In the genomic region with DNA sequence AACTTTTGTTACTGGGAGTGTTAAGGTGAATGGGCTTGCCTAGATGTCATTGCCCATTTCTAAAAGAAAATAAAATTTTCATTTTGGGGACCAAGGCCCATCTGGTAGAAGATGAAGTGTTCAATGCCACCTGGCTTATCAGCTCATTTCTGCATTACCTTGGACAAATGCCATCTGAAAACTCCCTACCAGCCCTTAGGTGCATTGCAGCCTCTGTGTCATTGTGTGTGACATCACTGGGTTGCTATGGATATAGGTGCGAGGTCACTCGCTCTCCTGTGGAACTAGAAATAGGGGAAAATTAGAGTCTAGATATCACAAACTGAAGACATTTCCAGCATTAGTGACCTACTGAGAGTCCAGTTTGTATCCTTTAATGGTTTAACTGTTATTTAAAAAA, we compare ENCODE assay signal across 9 mouse cellular contexts. TPM values are rescaled to one million over a fixed set of nuclear protein-coding genes. Genes with fewer than 3 reads are reported as not detected.
DNase-seq lines count a peak whose midpoint lies in the region; ATAC-seq and TF ChIP-seq lines count a peak whose summit lies in the region.
"Had no signal": no experiment of that assay in that cellular context is flagged by ENCODE, and none has a peak within 500 bp of the region (broad histone marks: within the 10 kb centered on the region; RNA-seq: fewer than 3 reads in every experiment).

No protein-coding gene starts in this region.

- H3K27me3 ChIP-seq in E14TG2a.4 (ENCODE audit: insufficient read depth, low read length), result no peaks in the 10 kb centered on the region
- H3K27me3 ChIP-seq in forebrain, embryonic 16.5 days (replicated peaks; ENCODE audit: control insufficient read depth, insufficient read depth, low read length), result no peaks in the 10 kb centered on the region
- H3K27me3 ChIP-seq in midbrain, embryonic 11.5 days (ENCODE audit: control insufficient read depth, insufficient read depth, low read length), result no peaks in the 10 kb centered on the region

- peaks cover 57% of the 10 kb centered on the region for H3K36me3 ChIP-seq in E14TG2a.4 (ENCODE audit: insufficient read depth, low read length)
- peaks cover 6% of the 10 kb centered on the region for H3K36me3 ChIP-seq in forebrain, embryonic 16.5 days (ENCODE audit: control insufficient read depth, insufficient read depth)
- H3K36me3 ChIP-seq in midbrain, embryonic 11.5 days (ENCODE audit: control insufficient read depth, insufficient read depth, low read length), result peaks cover 23% of the 10 kb centered on the region; the same call in 1 of the 2 replicates

- no peaks in the 10 kb centered on the region for H3K9me3 ChIP-seq in E14TG2a.4 (ENCODE audit: low read length)
- H3K9me3 ChIP-seq in forebrain, embryonic 16.5 days (ENCODE audit: control insufficient read depth, low read length), result no peaks in the 10 kb centered on the region
- H3K9me3 ChIP-seq in midbrain, embryonic 11.5 days (ENCODE audit: control insufficient read depth, low read length), result no peaks in the 10 kb centered on the region

- DNase-seq in gastrocnemius, adult 2 months, result no peak
- DNase-seq in gastrocnemius, adult 8-10 months (ENCODE audit: low spot score in 2 of 2), result no peak
- no peak for DNase-seq in midbrain, embryonic 11.5 days (ENCODE audit: low spot score, missing footprints)
- no peak for DNase-seq in urinary bladder, postnatal 10 days (ENCODE audit: low spot score)
- no peak for DNase-seq in testis, postnatal 10 days (ENCODE audit: low spot score)
- no peak for DNase-seq in ovary, postnatal 14 days (ENCODE audit: low spot score)

- intact Hi-C loops in gastrocnemius, adult 2 months (cut with DNase I), result loop anchor here (2.0 kb wide), 1 partner anchor 16 kb away; no protein-coding TSS in a partner anchor

- no peak for TF ChIP-seq CTCF in gastrocnemius, adult 2 months (IDR thresholded peaks at IDR 0.05)
- no peak for TF ChIP-seq CTCF in E14TG2a.4 (conservative IDR thresholded peaks at IDR 0.05; ENCODE audit: low read length)

- peak overlapping the region; percentile 99 for H3K4me3 ChIP-seq in gastrocnemius, adult 2 months
- H3K4me3 ChIP-seq in E14TG2a.4 (replicated peaks; ENCODE audit: low read length), result peak overlapping the region; percentile 99
- peak overlapping the region; percentile 26 for H3K4me3 ChIP-seq in forebrain, embryonic 16.5 days (replicated peaks; ENCODE audit: low read length)
- H3K4me3 ChIP-seq in midbrain, embryonic 11.5 days (ENCODE audit: low read depth, low read length), result peak overlapping the region; percentile 9

- ATAC-seq in forebrain, embryonic 16.5 days, result no peak
- ATAC-seq in midbrain, embryonic 11.5 days (ENCODE audit: low FRiP score), result no peak

- H3K9ac ChIP-seq in forebrain, embryonic 16.5 days (replicated peaks; ENCODE audit: low read depth, low read length), result no peak overlapping the region
- peak overlapping the region; percentile 3; the same call in 1 of the 2 replicates for H3K9ac ChIP-seq in midbrain, embryonic 11.5 days (ENCODE audit: low read length)

- 69% methylated on average over 2 of the region's 2 CpGs for WGBS in forebrain, embryonic 16.5 days
- 84% methylated on average over 2 of the region's 2 CpGs for WGBS in midbrain, embryonic 11.5 days

- H3K27ac ChIP-seq in gastrocnemius, adult 2 months, result peak overlapping the region; percentile 99; the same call in 1 of the 2 replicates
- no peak overlapping the region for H3K27ac ChIP-seq in forebrain, embryonic 16.5 days (ENCODE audit: low read length)
- no peak overlapping the region for H3K27ac ChIP-seq in midbrain, embryonic 11.5 days (ENCODE audit: low read depth, low read length)

- peak overlapping the region; percentile 47 for H3K4me2 ChIP-seq in forebrain, embryonic 16.5 days (ENCODE audit: low read length)
- H3K4me2 ChIP-seq in midbrain, embryonic 11.5 days, result peak overlapping the region; percentile 51

- peaks cover 79% of the 10 kb centered on the region for H3K4me1 ChIP-seq in E14TG2a.4 (replicated peaks; ENCODE audit: low read depth, low read length)
- H3K4me1 ChIP-seq in forebrain, embryonic 16.5 days (replicated peaks; ENCODE audit: control insufficient read depth, insufficient read depth, low read length), result peaks cover 42% of the 10 kb centered on the region
- peaks cover 21% of the 10 kb centered on the region for H3K4me1 ChIP-seq in midbrain, embryonic 11.5 days (ENCODE audit: control insufficient read depth, insufficient read depth, low read length)

RNA-seq across cellular contexts. Expression of gene Ywhag, which starts 2.1 kb away (rescaled TPM):
- total RNA-seq in gastrocnemius, adult 2 months (2021), result 100 to 1,000 TPM; 289 to 303 TPM
- total RNA-seq in gastrocnemius, adult 8-10 months (2022), result 100 to 1,000 TPM; 306 to 315 (median 309) TPM
- 870 and 902 TPM in 2 replicates for polyA plus RNA-seq in forebrain, embryonic 16.5 days (2015; fragmentation: Nextera tagmentation; extraction: Ambion mirVana)
- 182 and 188 TPM in 2 replicates for polyA plus RNA-seq in midbrain, embryonic 11.5 days (2014; fragmentation: Nextera tagmentation; extraction: Ambion mirVana)

RNA-seq across cellular contexts. Expression of gene Ssc4d, which starts 42.0 kb away (rescaled TPM):
- under 1 TPM; 0.22 to 0.59 TPM for total RNA-seq in gastrocnemius, adult 2 months (2021)
- total RNA-seq in gastrocnemius, adult 8-10 months (2022), result under 1 TPM in 3 of 4 experiments, not detected in 1; 0.29 to 0.65 (median 0.53) TPM
- polyA plus RNA-seq in forebrain, embryonic 16.5 days (2015; fragmentation: Nextera tagmentation; extraction: Ambion mirVana), result 0.71 and 1.0 TPM in 2 replicates
- polyA plus RNA-seq in midbrain, embryonic 11.5 days (2014; fragmentation: Nextera tagmentation; extraction: Ambion mirVana), result 0.68 and 0.86 TPM in 2 replicates

RNA-seq across cellular contexts. Expression of gene Hspb1, which starts 44.6 kb away (rescaled TPM):
- total RNA-seq in gastrocnemius, adult 2 months (2021), result 100 to 1,000 TPM; 253 to 325 TPM
- 100 to 1,000 TPM; 202 to 250 (median 231) TPM for total RNA-seq in gastrocnemius, adult 8-10 months (2022)
- polyA plus RNA-seq in forebrain, embryonic 16.5 days (2015; fragmentation: Nextera tagmentation; extraction: Ambion mirVana), result 7.3 and 9.6 TPM in 2 replicates
- 8.7 and 9.9 TPM in 2 replicates for polyA plus RNA-seq in midbrain, embryonic 11.5 days (2014; fragmentation: Nextera tagmentation; extraction: Ambion mirVana)

RNA-seq across cellular contexts. Expression of gene Zp3, which starts 47.5 kb away (rescaled TPM):
- not detected for total RNA-seq in gastrocnemius, adult 2 months (2021)
- total RNA-seq in gastrocnemius, adult 8-10 months (2022), result not detected
- 0.19 TPM in 1 of 2 replicates, not detected in the other for polyA plus RNA-seq in forebrain, embryonic 16.5 days (2015; fragmentation: Nextera tagmentation; extraction: Ambion mirVana)
- polyA plus RNA-seq in midbrain, embryonic 11.5 days (2014; fragmentation: Nextera tagmentation; extraction: Ambion mirVana), result not detected in 2 replicates
- polyA plus RNA-seq: gonadal fat pad, adult 2 months had no signal

Comparison
In these comparisons a context has a peak if more than half of its experiments do, and no peak if none do; other contexts are left out.
1. H3K4me3 ChIP-seq: peak in every context shown above with its lines; median percentile 99 in gastrocnemius, adult 2 months; 99 in E14TG2a.4; 26 in forebrain, embryonic 16.5 days; 9 in midbrain, embryonic 11.5 days.